Mouse (Mus musculus): Measurements from ENCODE around the gene Auts2. TPM values are rescaled to one million over a fixed set of nuclear protein-coding genes. Genes with fewer than 3 reads are reported as not detected.

Auts2 gene
- polyA plus RNA-seq, 1 experiment from 2014 or later, result 94.8 TPM

DNA sequence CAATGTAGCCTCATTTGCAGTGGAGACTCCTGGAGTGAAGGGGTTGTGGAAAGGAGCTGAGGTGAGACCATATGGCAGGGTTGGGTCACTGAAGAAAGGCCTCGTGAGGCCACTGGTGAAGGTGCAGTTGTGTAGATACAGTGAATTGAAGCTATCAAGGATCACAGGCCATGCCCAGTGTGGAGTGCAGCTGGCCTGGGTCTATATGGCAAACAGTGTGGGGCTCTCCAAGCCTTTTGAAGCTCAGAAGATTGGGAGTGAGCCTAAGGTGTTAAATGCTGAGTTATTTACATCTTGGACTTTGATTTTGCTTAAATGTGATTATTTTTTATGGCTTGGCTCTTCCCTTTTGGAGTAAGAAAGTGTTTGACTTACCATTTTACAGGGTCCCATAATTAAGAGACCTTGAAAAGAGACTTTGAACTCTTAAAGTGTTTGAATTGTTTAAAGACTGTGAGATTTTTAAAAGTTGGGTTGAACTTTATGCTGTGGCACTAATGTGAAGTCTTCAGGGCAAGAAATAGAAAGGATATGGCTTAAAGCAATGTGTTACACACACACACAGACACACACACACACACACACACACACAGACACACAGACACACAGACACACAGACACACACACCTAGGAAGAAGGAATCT, 1127.1 kb downstream of the Auts2 start:
- Histone ChIP-seq H3K4me3 (replicated peaks) (no peak overlapping the region), H3K4me1 (peaks cover 4% of the 10 kb centered on the region; the same call in 1 of the 2 replicates), H3K4me2 (no peak overlapping the region), H3K27me3 (0 out of 2 replicates have a peak, but pooled peaks cover 7% of the 10 kb centered on the region), H3K9me3 (no peaks in the 10 kb centered on the region), H3K27ac (no peak overlapping the region), H3K9ac (no peak overlapping the region), H3K36me3 (replicated peaks) (no peaks in the 10 kb centered on the region)
- 86% methylated on average over 1 of the region's 1 CpGs for WGBS
- ATAC-seq (ENCODE audit: low FRiP score), result no peak

DNA sequence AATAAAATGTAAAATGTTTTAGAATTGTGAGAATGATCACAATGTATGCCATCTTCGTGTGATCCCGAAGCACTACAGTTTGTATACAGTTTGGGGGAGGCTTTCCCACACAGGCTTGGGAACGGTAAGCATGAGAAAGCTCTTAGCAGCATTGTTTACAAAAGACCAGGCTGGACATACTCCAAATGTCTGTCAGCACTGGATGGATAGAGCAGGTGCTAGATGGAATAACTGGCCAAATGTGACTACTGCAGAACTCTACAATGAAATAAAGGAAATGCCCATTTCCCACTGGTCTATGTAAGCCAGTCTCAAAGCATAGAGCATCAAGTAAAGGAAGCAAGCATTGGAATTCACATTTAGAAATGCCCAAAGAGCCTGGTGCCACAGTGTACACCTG, 1144.9 kb downstream of the Auts2 start:
- H3K27me3 ChIP-seq, result no peaks in the 10 kb centered on the region
- no peak for ATAC-seq (ENCODE audit: low FRiP score)
- WGBS, result 88% methylated on average over 3 of the region's 3 CpGs
- no peak overlapping the region for H3K4me2 ChIP-seq
- no peaks in the 10 kb centered on the region for H3K4me1 ChIP-seq
- H3K9me3 ChIP-seq, result no peaks in the 10 kb centered on the region
- no peak overlapping the region for H3K9ac ChIP-seq
- H3K36me3 ChIP-seq (replicated peaks), result no peaks in the 10 kb centered on the region
- H3K4me3 ChIP-seq (replicated peaks), result no peak overlapping the region
- no peak overlapping the region for H3K27ac ChIP-seq

DNA sequence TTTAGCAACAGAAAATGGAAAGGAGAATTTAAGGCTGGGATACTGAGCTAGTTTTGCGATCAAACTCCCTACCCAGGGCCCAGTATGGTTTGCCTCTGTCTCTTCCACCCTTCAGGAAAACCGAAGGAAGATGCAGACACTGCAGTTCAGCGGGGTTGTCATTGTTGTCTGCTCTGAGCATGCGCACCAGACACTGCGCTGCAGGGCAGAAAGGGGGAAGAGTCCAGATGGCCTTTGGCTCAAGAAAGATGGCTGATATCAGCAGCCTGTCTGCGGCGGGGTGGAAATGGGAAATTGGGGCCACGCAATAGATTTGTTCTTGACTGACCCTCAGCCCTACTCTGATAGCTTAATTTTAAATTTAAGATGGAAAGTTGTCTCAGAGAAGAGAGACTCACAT, 1147.4 kb downstream of the Auts2 start:
- Histone ChIP-seq H3K4me1 (no peaks in the 10 kb centered on the region), H3K36me3 (replicated peaks) (no peaks in the 10 kb centered on the region), H3K4me2 (no peak overlapping the region), H3K9me3 (no peaks in the 10 kb centered on the region), H3K9ac (no peak overlapping the region), H3K27ac (no peak overlapping the region), H3K4me3 (replicated peaks) (no peak overlapping the region), H3K27me3 (no peaks in the 10 kb centered on the region)
- WGBS, result 87% methylated on average over 8 of the region's 8 CpGs
- ATAC-seq (ENCODE audit: low FRiP score), result no peak

All from forebrain, embryonic 12.5 days (tissue).